In the genomic region with DNA sequence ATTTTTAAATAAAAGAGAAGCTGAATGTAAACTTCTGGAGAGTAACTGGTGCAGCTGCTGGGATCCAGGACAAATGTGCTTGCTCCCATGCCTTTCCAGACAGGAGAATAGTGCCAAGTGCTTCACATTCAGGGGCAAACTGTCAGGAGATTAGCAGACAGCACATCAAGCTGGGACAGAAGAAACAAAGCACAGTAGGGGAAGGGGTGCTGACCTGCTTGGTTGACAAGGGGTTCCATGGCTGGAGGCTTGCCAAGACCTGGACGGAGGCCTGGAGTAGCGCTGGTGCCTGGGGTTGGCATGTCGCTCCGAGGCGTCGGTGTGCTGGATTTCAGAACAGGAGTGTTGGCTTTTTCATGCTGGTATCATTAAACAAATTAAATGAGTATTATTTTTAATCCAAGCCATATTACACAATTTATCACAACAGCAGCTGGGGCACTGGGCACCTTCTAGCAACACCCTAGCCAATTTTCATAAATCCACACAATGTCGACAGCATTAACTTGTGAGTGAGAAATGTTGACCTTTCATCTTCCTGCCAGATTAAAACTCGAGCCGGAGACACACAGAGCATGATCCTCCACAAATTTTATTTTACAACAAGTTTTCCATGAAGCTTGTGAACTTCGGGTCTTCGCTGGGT, we compare ENCODE assay signal across 8 mouse cellular contexts.
DNase-seq lines count a peak whose midpoint lies in the region; ATAC-seq lines count a peak whose summit lies in the region.

No protein-coding gene starts in this region.

- no peak overlapping the region for H3K9ac ChIP-seq in forebrain, embryonic 11.5 days (ENCODE audit: low read length)
- no peak overlapping the region for H3K9ac ChIP-seq in midbrain, embryonic 12.5 days (replicated peaks)
- no peak overlapping the region for H3K9ac ChIP-seq in midbrain, embryonic 11.5 days (ENCODE audit: low read length)
- H3K9ac ChIP-seq in intestine, embryonic 15.5 days, result no peak overlapping the region

- ATAC-seq in forebrain, embryonic 11.5 days (replicated peaks; ENCODE audit: low FRiP score), result 0 out of 2 replicates have a peak, but pooled peaks have one; percentile 42
- peak; percentile 38; the same call in 1 of the 2 replicates for ATAC-seq in midbrain, embryonic 12.5 days (ENCODE audit: low FRiP score, low read depth)
- no peak for ATAC-seq in midbrain, embryonic 11.5 days (ENCODE audit: low FRiP score)
- ATAC-seq in intestine, embryonic 15.5 days, result no peak

- no peak overlapping the region for H3K4me3 ChIP-seq in forebrain, embryonic 11.5 days (ENCODE audit: low read depth, low read length)
- H3K4me3 ChIP-seq in forebrain, embryonic 10.5 days, result no peak overlapping the region
- H3K4me3 ChIP-seq in midbrain, embryonic 12.5 days, result no peak overlapping the region
- H3K4me3 ChIP-seq in midbrain, embryonic 11.5 days (ENCODE audit: low read depth, low read length), result no peak overlapping the region
- H3K4me3 ChIP-seq in intestine, embryonic 15.5 days (replicated peaks), result no peak overlapping the region

- H3K27ac ChIP-seq in forebrain, embryonic 11.5 days (ENCODE audit: low read depth, low read length), result no peak overlapping the region
- no peak overlapping the region for H3K27ac ChIP-seq in forebrain, embryonic 10.5 days
- no peak overlapping the region for H3K27ac ChIP-seq in midbrain, embryonic 12.5 days (replicated peaks)
- H3K27ac ChIP-seq in midbrain, embryonic 11.5 days (ENCODE audit: low read depth, low read length), result no peak overlapping the region
- no peak overlapping the region for H3K27ac ChIP-seq in intestine, embryonic 15.5 days

- peaks cover 14% of the 10 kb centered on the region for H3K36me3 ChIP-seq in forebrain, embryonic 11.5 days (ENCODE audit: control insufficient read depth, insufficient read depth, low read length)
- H3K36me3 ChIP-seq in forebrain, embryonic 10.5 days (replicated peaks), result peaks cover 98% of the 10 kb centered on the region
- peaks cover 56% of the 10 kb centered on the region for H3K36me3 ChIP-seq in midbrain, embryonic 12.5 days
- peaks cover 18% of the 10 kb centered on the region for H3K36me3 ChIP-seq in midbrain, embryonic 11.5 days (ENCODE audit: control insufficient read depth, insufficient read depth, low read length)
- H3K36me3 ChIP-seq in intestine, embryonic 15.5 days, result peaks cover 8% of the 10 kb centered on the region

- intact Hi-C loops in heart, postnatal 14 days (cut with DNase I), result no loop called here

- H3K27me3 ChIP-seq in forebrain, embryonic 11.5 days (ENCODE audit: control insufficient read depth, insufficient read depth, low read length), result no peaks in the 10 kb centered on the region
- H3K27me3 ChIP-seq in forebrain, embryonic 10.5 days (ENCODE audit: poor library complexity, severe bottlenecking), result no peaks in the 10 kb centered on the region
- no peaks in the 10 kb centered on the region for H3K27me3 ChIP-seq in midbrain, embryonic 12.5 days
- no peaks in the 10 kb centered on the region for H3K27me3 ChIP-seq in midbrain, embryonic 11.5 days (ENCODE audit: control insufficient read depth, insufficient read depth, low read length)
- no peaks in the 10 kb centered on the region for H3K27me3 ChIP-seq in intestine, embryonic 15.5 days (replicated peaks)

- H3K4me2 ChIP-seq in forebrain, embryonic 11.5 days (ENCODE audit: low read depth, low read length, severe bottlenecking), result no peak overlapping the region
- H3K4me2 ChIP-seq in midbrain, embryonic 12.5 days (replicated peaks), result no peak overlapping the region
- no peak overlapping the region for H3K4me2 ChIP-seq in midbrain, embryonic 11.5 days
- no peak overlapping the region for H3K4me2 ChIP-seq in intestine, embryonic 15.5 days (replicated peaks)

- no peaks in the 10 kb centered on the region for H3K4me1 ChIP-seq in forebrain, embryonic 11.5 days (replicated peaks; ENCODE audit: control insufficient read depth, insufficient read depth, low read length)
- peaks cover 7% of the 10 kb centered on the region; the same call in 1 of the 2 replicates for H3K4me1 ChIP-seq in forebrain, embryonic 10.5 days
- H3K4me1 ChIP-seq in midbrain, embryonic 12.5 days, result 0 out of 2 replicates have a peak, but pooled peaks cover 2% of the 10 kb centered on the region
- no peaks in the 10 kb centered on the region for H3K4me1 ChIP-seq in midbrain, embryonic 11.5 days (ENCODE audit: control insufficient read depth, insufficient read depth, low read length)
- H3K4me1 ChIP-seq in intestine, embryonic 15.5 days (replicated peaks), result no peaks in the 10 kb centered on the region

- H3K9me3 ChIP-seq in forebrain, embryonic 11.5 days (ENCODE audit: control insufficient read depth, low read length), result no peaks in the 10 kb centered on the region
- no peaks in the 10 kb centered on the region for H3K9me3 ChIP-seq in forebrain, embryonic 10.5 days
- no peaks in the 10 kb centered on the region for H3K9me3 ChIP-seq in midbrain, embryonic 12.5 days
- H3K9me3 ChIP-seq in midbrain, embryonic 11.5 days (ENCODE audit: control insufficient read depth, low read length), result no peaks in the 10 kb centered on the region
- no peaks in the 10 kb centered on the region for H3K9me3 ChIP-seq in intestine, embryonic 15.5 days

- DNase-seq in forebrain, embryonic 11.5 days (ENCODE audit: low spot score), result no peak
- DNase-seq in forebrain, embryonic 10.5 days (ENCODE audit: extremely low spot score, low spot score), result no peak
- no peak for DNase-seq in midbrain, embryonic 11.5 days (ENCODE audit: low spot score, missing footprints)
- peak; percentile 7 to 20 for DNase-seq in heart, postnatal 14 days
- peak; percentile 56 for DNase-seq in right cerebral cortex, postnatal 4 days
- no peak for DNase-seq in embryo, embryonic 9.5 days (ENCODE audit: extremely low spot score)

- 89% methylated on average over 11 of the region's 11 CpGs for WGBS in forebrain, embryonic 11.5 days
- WGBS in forebrain, embryonic 10.5 days, result 92% methylated on average over 11 of the region's 11 CpGs
- 77% methylated on average over 11 of the region's 11 CpGs for WGBS in midbrain, embryonic 12.5 days
- 88% methylated on average over 11 of the region's 11 CpGs for WGBS in midbrain, embryonic 11.5 days
- 74% methylated on average over 11 of the region's 11 CpGs for WGBS in intestine, embryonic 15.5 days

Comparison
In these comparisons a context has a peak if more than half of its experiments do, and no peak if none do; other contexts are left out.
1. ATAC-seq: peak in forebrain, embryonic 11.5 days (single experiment) and midbrain, embryonic 12.5 days (single experiment); none in midbrain, embryonic 11.5 days (single experiment) and intestine, embryonic 15.5 days (single experiment).
2. DNase-seq: peak in heart, postnatal 14 days (2 of 2) and right cerebral cortex, postnatal 4 days (single experiment); none in forebrain, embryonic 11.5 days (single experiment), forebrain, embryonic 10.5 days (single experiment), midbrain, embryonic 11.5 days (single experiment) and embryo, embryonic 9.5 days (single experiment).